Mouse (Mus musculus) urinary bladder, postnatal 14 days (tissue): ENCODE data around the gene Pdzd8.

Experiments
- DNase-seq: peaks from one replicate; pipeline ENCODE4 v3.0.0; 2021; ENCODE audit warnings: low spot score

The Pdzd8 gene

GRCm38 (mm10) chr19:59354906-59355305 lies 9.3 kb upstream of the Pdzd8 start:
- DNase-seq, result no peak

GRCm38 (mm10) chr19:59352760-59353159 lies 7.2 kb upstream of the Pdzd8 start:
- DNase-seq, result no peak

GRCm38 (mm10) chr19:59351151-59351889 lies 5.7 kb upstream of the Pdzd8 start:
- no peak for DNase-seq

GRCm38 (mm10) chr19:59350273-59350903 lies 4.8 kb upstream of the Pdzd8 start:
- DNase-seq, result no peak

- DNase-seq, result no peak
Measured at GRCm38 (mm10) chr19:59349329-59349960, 3.9 kb upstream of the Pdzd8 start.

- DNase-seq, result no peak
Measured at GRCm38 (mm10) chr19:59346325-59346724, 745 bp upstream of the Pdzd8 start.

- DNase-seq, result peak; percentile 50
Measured at GRCm38 (mm10) chr19:59345081-59345657, 411 bp downstream of the Pdzd8 start.

- peak; percentile 22 for DNase-seq
Measured at GRCm38 (mm10) chr19:59344304-59344711, 1.3 kb downstream of the Pdzd8 start.

GRCm38 (mm10) chr19:59342964-59343363 lies 2.6 kb downstream of the Pdzd8 start:
- DNase-seq, result no peak

GRCm38 (mm10) chr19:59339908-59340307 lies 5.7 kb downstream of the Pdzd8 start:
- DNase-seq, result no peak

- DNase-seq, result no peak
Measured at GRCm38 (mm10) chr19:59337872-59338681, 7.5 kb downstream of the Pdzd8 start.

- no peak for DNase-seq
Measured at GRCm38 (mm10) chr19:59336655-59337054, 8.9 kb downstream of the Pdzd8 start.

GRCm38 (mm10) chr19:59330816-59331225 lies 14.8 kb downstream of the Pdzd8 start:
- no peak for DNase-seq

- DNase-seq, result no peak
Measured at GRCm38 (mm10) chr19:59321990-59322389, 23.6 kb downstream of the Pdzd8 start, which contains the start of gene Rps12-ps3. TSS of gene Rps12-ps3 (plus strand) at chr19:59322290.

GRCm38 (mm10) chr19:59316571-59316970 lies 29.0 kb downstream of the Pdzd8 start:
- peak; percentile 9 for DNase-seq

GRCm38 (mm10) chr19:59315308-59315707 lies 30.3 kb downstream of the Pdzd8 start:
- no peak for DNase-seq

GRCm38 (mm10) chr19:59292183-59292839 lies 53.3 kb downstream of the Pdzd8 start:
- DNase-seq, result no peak

- peak; percentile 4 for DNase-seq
Measured at GRCm38 (mm10) chr19:59289811-59290210, 55.8 kb downstream of the Pdzd8 start.

- no peak for DNase-seq
Measured at GRCm38 (mm10) chr19:59289042-59289441, 56.5 kb downstream of the Pdzd8 start.

GRCm38 (mm10) chr19:59282001-59282400 lies 63.6 kb downstream of the Pdzd8 start:
- no peak for DNase-seq

- DNase-seq, result no peak
Measured at GRCm38 (mm10) chr19:59280841-59281240, 64.7 kb downstream of the Pdzd8 start.
